Mouse (Mus musculus) stomach, postnatal 0 days (tissue): ENCODE results near the gene Hacd3.

Experiments used
- CTCF ChIP-seq: IDR thresholded peaks from 2 replicates; pipeline ENCODE4 v1.5.1; 2016; ENCODE audit warnings: antibody characterized with exemption, low read depth, mild to moderate bottlenecking, moderate library complexity
- EP300 ChIP-seq: optimal IDR thresholded peaks from 2 replicates; pipeline ENCODE3; 2016; ENCODE audit warnings: antibody characterized with exemption

DNA sequence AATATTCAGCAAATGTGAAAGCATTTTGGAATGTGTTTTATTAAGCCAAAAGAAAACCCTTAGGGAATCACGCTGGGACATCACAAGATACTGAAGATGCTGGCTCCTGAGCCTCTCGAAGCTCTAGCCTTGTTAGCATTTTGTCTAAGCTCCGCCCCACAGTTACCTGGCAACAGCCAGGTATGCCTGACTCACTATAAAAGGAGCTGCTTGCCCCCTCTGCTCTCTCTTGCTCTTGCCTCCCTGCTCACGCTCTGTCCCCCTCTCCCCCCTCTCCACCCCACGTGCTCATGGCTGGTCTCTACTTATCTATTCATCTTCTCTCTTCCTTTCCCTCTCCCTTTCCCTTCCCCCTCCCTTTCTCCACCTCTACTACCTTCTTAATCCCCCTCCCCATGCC lies 69.4 kb downstream of the Hacd3 start:
- no peak for TF ChIP-seq CTCF
- no peak for TF ChIP-seq EP300
